Mouse (Mus musculus): ENCODE data around the gene Gclm. TPM values are rescaled to one million over a fixed set of nuclear protein-coding genes. Genes with fewer than 3 reads are reported as not detected.

The Gclm gene
- polyA plus RNA-seq, 1 experiment from 2014 or later, result 51.2 TPM

GRCm38 (mm10) chr3:122316621-122317020 is 71.3 kb downstream of the Gclm start:
- Histone ChIP-seq H3K9me3 (ENCODE audit: control insufficient read depth, low read length) (no peaks in the 10 kb centered on the region), H3K27me3 (replicated peaks; ENCODE audit: control insufficient read depth, insufficient read depth, low read length) (no peaks in the 10 kb centered on the region), H3K4me3 (replicated peaks; ENCODE audit: low read length) (no peak overlapping the region), H3K27ac (ENCODE audit: low read length) (no peak overlapping the region), H3K4me1 (replicated peaks; ENCODE audit: control insufficient read depth, insufficient read depth, low read length) (peaks cover 4% of the 10 kb centered on the region; the same call in 1 of the 2 replicates), H3K36me3 (ENCODE audit: control insufficient read depth, insufficient read depth) (no peaks in the 10 kb centered on the region), H3K4me2 (ENCODE audit: low read length) (peak overlapping the region; percentile 26; the same call in 1 of the 2 replicates), H3K9ac (replicated peaks; ENCODE audit: low read depth, low read length) (no peak overlapping the region)
- WGBS, result 13% methylated on average over 11 of the region's 11 CpGs
- ATAC-seq, result no peak

- ATAC-seq, result no peak
- no peak overlapping the region for H3K4me2 ChIP-seq (ENCODE audit: low read length)
- no peaks in the 10 kb centered on the region for H3K27me3 ChIP-seq (replicated peaks; ENCODE audit: control insufficient read depth, insufficient read depth, low read length)
- no peaks in the 10 kb centered on the region for H3K9me3 ChIP-seq (ENCODE audit: control insufficient read depth, low read length)
- H3K27ac ChIP-seq (ENCODE audit: low read length), result no peak overlapping the region
- H3K36me3 ChIP-seq (ENCODE audit: control insufficient read depth, insufficient read depth), result no peaks in the 10 kb centered on the region
- 78% methylated on average over 6 of the region's 6 CpGs for WGBS
- H3K4me1 ChIP-seq (replicated peaks; ENCODE audit: control insufficient read depth, insufficient read depth, low read length), result peaks cover 4% of the 10 kb centered on the region; the same call in 1 of the 2 replicates
- H3K4me3 ChIP-seq (replicated peaks; ENCODE audit: low read length), result no peak overlapping the region
- no peak overlapping the region for H3K9ac ChIP-seq (replicated peaks; ENCODE audit: low read depth, low read length)
Measured at GRCm38 (mm10) chr3:122317339-122317738, 72.0 kb downstream of the Gclm start.

MicroRNAs encoded within 50 kb of the gene (microRNA counts, 519-probe panel; counts per million panel counts)
- microRNA mmu-miR-760, result 2,000 counts per million, percentile 28 among the panel's probes with 10 or more counts

Small RNA genes within 50 kb of the gene (microRNA-seq; reads per million reads assigned to microRNA genes)
- gene Gm22903 (not detected), gene Mir760 (357 reads per million, percentile 69 among the genes with 10 or more reads in this experiment)

Other genes with a start within 250 kb of the Gclm start
- gene Abca4, start 201.1 kb upstream of the Gclm start, polyA plus RNA-seq (2015; fragmentation: Nextera tagmentation; extraction: Ambion mirVana), result 0.70 and 0.87 TPM in 2 replicates
- 51.9 and 59.4 TPM in 2 replicates for gene Dnttip2, start 28.8 kb downstream of the Gclm start, polyA plus RNA-seq (2015; fragmentation: Nextera tagmentation; extraction: Ambion mirVana)
- gene Bcar3, start 48.6 kb downstream of the Gclm start, polyA plus RNA-seq (2015; fragmentation: Nextera tagmentation; extraction: Ambion mirVana), result 5.3 and 5.6 TPM in 2 replicates